Mouse (Mus musculus): ENCODE data around the gene Fbln2.

Gene Fbln2

DNA sequence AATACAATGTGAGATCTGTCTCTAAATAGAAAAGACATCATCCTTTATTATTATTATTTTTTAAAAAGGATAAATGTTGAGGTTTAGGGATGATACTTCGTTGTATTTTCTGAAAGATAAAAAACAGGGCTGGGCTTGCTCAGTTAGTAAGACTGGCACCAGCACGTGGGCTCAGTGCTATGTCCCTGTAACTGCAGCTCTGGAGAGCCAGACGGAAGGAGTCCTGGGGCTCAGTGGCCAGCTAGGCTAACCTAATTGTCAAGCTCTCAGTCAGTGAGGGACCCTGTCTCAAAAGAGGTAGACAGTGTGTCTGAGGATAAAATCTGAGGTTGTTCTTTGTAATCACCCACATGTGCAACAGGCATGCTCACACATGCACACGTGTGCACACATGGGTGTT is 19.3 kb downstream of the Fbln2 start:
- DNase-seq: peak in 1 of 2 experiments; percentile 64

DNA sequence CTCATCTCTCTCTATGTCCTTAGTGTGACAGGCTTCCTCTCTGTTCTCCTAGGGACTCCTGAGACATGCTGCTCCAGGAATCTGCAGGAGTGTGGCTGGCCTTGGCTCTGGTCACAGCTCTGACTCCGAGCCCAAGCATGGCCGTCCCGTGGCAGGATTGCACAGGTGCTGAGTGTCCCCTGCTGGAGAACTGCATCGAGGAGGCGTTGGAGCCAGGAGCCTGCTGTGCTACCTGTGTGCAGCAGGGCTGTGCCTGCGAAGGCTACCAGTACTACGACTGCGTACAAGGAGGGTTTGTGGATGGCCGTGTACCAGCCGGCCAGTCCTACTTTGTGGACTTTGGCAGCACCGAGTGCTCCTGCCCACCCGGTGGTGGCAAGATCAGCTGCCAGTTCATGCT is 20.8 kb downstream of the Fbln2 start:
- DNase-seq: peak; percentile 77 to 83

DNA sequence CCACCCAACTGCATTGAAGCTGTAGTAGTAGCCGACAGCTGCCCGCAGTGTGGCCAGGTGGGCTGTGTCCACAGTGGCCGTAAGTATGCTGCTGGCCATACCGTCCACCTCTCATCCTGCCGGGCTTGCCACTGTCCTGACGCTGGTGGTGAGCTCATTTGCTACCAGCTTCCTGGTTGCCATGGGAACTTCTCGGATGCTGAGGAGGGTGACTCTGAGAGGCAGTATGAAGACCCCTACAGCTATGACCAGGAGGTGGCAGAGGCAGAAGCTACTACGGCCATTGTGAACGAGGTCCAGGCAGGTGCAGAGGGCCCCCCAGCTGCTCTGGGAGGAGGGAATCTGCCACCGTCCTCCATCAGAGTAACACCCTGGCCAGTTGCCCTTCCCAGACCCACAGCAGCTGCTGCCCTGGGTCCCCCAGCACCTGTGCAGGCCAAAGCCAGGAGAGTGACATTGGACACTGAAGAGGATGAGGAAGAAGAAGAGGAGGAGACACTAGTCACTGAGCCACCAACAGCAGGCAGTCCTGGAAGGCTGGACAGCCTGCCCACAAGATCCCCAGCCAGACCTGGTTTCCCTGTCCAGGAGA is 21.3 kb downstream of the Fbln2 start:
- DNase-seq: no peak

DNA sequence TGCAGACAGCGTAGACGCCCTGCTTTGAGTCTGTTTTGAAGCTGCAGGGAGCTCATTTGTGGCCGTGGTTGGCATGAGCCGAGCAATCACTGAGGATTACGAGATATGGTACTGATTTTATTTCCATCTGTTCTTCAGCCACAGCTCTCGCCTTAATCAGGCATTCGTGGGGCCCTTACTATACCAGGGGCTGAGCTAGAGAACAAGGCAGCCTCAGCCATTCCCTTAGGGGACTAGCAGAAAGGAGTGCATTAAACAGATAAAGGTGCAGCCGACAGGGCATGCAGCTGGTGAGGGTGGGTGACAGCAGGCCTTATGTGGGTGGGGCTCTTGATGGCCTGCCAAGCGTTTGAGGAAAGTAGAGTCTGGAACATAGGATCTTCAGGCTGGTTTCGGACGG is 23.8 kb downstream of the Fbln2 start:
- no peak for DNase-seq

DNA sequence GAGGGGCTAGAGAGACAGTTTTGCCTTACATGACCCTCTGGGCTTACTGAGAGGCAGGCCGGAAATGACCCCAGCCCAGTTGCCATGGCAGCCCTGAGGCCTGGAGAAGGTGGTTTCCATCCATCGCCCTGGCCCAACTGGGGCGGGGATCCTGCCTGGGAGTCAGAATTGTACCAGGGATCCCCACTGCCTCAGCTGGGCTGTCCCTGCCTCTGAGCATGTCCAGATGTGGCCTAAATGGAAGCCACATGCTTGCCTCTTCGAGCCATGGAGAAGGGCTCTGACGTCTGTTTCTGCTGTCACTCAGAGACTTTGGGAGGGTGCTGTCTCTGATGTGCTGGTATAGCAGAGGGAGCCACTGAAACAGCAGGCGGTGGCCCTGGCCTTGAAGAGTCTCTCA is 24.2 kb downstream of the Fbln2 start:
- DNase-seq: no peak

DNA sequence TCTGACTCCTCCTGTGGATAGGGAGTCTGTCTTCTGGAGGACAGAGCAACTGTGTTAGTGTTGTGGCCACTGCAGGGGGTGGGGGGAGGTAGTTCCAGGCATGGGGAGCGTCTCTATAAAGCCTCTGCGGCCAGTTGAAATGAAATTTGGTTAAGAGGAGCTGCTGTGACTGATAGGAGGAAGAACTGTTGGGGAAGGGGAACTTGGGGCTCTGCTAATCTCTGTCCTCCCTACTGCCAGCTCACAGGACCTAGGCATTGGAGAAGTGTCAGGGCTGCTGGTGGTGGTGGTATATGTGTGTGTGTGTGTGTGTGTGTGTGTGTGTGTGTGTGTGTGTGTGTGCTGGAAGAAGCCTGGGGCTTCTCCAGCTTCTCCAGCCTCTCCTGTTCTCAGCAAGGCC is 25.0 kb downstream of the Fbln2 start:
- no peak for DNase-seq

DNA sequence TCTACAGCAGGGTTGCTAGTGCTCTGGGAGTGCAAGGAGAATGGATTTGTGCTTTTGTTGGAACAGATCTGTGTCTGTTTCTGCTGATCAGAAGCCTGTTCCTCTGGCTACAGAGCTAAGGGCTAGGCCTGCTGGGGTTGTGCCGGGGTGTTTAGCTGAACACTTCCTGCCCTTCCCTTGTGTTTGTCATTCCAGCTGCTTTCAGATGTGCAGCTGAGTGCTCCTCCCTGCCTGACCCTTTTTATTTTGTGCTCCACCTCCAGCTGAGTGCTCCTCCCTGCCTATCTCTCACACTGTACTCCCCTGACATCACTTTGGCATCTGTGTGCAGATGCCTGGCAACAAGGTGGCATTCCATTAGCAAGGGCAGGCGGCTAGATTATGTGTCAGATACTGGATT is 28.3 kb downstream of the Fbln2 start:
- DNase-seq: no peak

DNA sequence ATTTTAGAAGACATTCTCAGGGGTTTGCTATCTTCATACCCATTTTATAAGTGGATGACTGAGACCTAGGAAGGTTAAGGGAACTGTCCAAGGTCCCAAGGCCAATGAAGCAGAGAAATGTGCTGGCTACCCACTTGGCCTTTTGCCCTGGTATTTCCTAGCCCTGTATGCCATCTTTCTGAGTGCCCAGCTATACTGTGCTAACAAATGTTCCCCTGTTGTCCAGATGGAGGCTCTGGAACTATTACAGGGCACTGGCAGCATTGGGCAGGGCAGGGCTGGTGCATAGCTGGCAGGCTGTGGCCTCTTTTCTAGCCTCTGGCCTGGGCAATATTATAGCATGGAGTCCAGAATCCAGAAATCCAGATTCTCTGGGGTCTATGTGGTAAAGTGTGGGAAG is 28.7 kb downstream of the Fbln2 start:
- DNase-seq: peak; percentile 57 to 73

DNA sequence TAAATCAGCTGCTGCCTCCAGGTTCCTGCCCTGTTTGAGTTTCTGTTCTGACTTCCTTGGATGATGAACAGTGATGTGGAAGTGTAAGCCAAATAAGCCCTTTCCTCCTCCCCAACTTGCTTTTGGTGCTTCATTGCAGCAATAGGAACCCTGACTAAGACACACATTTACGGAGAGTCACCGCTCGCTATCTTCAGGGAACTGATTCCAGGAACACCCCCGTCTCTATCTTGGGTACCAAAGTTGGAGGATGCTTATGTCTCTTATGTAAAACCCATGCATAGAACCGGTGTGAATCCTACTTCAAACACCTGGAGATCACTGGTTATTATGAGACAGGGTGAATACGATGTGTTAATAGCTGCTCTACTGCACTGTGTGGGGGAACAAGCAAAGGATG is 31.1 kb downstream of the Fbln2 start:
- no peak for DNase-seq

DNA sequence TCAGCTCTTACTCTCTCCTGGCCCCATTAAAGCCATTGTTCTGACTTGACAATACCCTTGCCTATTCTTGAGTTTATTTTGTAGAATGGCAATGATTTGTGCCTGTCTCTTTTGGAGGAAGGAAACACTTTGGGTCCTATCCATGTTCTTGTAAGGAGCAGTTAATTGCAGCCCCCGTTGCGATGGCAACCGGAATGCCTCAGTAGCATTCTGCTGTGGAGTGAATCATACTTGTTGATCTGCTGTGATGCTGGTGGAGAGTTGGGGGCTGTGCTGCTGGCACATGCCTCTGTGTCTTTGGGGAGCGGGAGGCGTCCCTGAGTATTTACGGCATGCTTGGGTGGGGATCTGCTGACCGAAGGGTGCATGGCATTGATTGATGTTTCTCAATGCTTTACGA is 32.1 kb downstream of the Fbln2 start:
- no peak for DNase-seq

DNA sequence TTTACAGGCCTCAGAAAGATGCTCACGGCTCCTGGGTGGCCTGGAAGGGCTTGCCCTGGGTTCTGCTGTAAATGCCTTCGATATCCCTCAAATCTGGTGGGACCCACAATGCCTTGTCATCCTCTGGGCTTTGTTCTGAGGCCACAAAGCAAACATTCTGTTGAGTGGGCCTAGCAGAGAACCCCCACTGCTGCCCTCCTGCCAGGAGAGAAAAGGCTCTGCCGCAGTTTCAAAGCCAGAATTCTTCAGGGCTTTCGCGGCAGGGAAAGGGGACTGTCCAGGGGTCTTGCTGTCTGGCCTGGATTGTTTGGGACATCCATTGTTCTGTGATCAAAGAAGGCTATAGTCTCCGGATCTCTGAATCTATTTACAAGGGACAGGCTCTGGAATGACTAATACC is 33.1 kb downstream of the Fbln2 start:
- DNase-seq: no peak

DNA sequence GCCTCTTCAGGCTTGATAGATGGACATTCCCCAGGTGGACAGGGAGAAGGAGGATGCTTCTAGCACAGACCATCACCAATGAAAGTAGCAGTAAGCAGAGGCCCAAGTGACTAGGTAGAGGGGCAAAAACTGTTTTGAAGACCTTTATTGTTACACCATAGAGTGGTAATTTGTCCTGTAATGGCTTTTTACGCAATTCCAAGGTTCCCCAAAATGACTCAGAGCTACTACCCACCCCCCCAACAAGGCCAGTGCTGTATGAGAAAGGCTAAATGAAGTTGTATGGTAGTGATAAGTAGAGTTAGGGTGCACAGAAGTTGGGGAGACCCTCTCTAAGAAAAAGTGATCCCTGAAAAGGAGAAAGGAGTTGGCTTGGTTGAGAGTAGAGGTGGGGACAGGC is 35.1 kb downstream of the Fbln2 start:
- DNase-seq: no peak

DNA sequence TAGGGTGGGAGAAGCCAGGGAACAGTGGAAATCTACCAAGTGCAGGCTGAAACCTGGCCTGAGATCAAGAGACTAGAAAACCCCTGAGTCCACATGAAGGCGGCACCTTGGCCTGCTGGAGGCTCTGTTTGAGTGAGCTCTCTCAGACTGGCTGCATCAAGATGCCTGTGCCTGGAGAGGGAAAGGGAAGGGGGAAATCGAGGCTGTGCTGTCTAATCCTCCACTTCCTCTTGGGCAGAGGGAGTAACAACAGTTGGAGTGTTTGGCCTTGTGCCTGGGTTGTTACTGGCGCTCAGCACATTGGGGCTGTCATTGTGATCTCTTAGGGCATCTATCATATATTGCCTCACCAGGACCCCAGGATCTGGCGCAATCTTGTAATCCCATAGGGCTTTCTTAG is 36.4 kb downstream of the Fbln2 start:
- DNase-seq: peak in 1 of 2 experiments; percentile 56

DNA sequence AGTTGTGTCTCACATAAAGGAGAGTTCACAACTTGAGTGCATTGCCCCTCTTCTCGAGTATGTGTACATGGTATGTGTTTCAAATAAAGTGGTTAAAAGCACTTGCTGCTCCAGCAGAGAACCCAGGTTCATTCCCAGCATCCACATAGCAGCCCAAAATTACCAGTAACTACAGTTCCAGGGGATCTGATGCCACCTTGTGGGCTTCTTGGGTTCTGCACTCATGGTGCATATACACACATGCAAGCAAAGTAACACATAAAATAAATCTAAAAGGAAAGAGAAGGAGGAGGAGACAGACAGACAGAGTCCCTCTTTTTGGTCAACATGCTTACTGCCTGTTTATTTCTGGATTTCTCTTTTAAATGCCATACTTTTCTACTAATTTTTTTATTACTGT is 37.5 kb downstream of the Fbln2 start:
- DNase-seq: no peak

DNA sequence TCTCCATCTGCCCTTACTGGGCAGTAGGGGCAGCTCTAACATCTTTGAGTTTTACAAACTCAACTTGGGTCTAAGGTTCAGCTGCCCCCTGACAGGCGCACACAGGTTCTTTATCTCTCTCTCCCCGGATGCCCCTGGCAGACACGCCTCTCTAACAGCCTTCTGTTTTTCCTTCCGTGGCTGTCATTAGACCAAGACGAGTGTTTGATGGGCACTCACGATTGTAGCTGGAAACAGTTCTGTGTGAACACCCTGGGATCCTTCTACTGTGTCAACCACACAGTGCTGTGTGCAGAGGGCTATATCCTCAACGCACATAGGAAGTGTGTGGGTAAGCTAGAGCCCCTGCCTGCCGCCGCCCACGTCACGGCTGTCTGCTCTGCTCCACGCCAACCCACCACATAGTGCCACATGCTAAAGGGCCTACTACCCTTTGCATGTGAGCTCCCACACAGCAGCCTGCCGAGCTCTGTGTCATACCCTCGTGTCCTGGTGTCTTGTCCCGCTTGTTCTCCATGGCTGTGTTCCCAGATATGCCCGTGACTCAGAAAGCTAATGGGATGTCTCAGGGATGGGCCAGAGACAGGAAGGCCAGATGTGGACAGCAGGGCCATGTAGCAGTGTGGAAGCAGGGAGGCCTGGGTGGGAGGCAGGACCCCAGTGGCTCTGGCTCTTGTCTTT is 47.3 kb downstream of the Fbln2 start:
- no peak for DNase-seq

DNA sequence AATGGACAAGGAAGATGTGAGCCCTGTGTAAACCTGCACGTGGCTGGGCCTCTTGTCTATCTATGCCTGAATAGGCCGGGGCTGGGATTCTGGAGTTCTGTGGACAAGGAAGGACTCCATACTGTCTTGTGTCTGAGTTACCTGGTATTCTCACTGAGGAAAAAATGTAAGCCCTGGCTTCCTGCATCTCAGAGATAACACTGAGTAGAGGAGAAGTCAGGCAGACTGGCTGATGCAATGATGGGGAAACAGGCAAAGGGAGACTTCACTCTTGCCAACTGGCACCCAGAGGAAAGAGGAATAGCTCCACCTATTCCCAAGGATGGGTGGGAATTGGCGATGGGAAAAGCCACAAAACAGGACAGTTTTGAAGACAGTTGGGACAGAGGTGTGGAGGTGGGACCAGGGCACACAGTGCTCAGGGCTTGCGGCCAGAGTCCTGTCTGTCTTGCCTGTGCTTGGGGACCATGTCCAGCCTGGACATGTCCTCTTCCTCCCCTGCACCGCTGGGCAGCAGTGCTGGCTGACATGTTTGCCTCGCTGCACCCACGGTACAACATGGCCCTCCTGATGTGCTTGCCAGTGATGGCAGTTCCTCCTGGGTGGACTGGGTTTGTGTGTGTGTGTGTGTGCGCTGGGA is 48.2 kb downstream of the Fbln2 start:
- no peak for DNase-seq

DNA sequence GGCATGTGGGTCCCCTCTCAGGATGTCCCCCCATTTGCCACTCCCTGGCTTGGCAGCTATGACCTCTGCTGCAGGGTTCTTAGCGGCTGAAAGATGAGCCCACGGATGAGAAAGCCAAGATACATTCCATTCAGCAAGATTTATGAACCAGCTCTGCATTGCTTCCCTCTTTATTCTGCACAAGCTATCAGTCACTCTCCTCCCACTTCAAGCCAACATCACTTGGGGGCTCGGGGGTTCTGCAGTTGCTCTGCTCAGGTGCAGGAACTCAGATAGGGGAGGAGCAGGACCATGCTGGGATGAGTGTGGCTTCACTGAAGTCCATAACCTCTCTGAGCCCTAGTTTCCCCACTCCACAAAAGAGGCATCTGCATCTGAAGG is 48.7 kb downstream of the Fbln2 start:
- no peak for DNase-seq

DNA sequence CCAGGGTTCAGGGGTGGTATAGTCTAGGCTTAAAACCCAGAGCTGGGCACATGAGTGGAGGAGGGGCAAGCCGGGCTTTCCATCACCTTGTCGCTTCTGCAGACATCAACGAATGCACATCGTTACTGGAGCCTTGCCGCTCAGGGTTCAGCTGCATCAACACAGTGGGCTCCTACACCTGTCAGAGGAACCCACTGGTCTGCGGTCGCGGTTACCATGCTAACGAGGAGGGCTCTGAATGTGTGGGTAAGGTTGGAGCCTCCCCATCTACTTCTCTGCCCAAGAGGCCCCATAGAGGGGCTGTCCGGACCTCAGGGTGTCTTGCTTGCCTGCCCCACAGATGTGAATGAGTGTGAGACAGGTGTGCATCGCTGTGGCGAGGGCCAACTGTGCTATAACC is 53.4 kb downstream of the Fbln2 start:
- no peak for DNase-seq

DNA sequence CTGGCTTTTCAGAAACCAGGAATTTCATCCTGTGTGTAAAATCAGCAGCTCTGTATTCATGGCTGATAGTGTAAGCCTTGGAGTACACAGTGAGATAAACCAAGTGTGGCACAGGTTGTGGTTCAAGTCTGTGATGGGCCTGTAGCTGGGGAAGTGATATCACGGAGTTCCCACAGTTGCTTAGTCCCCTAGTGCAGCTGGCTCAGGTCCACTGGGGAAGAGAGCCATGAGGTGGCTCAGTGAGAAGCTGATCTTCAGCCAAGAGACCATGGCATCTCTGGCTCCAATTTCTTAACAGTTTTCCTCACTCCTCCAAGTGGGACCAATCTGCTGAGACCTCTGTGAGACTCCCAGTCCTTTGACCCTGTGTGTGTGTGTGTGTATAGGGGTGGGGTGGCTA is 54.4 kb downstream of the Fbln2 start:
- DNase-seq: peak; percentile 61 to 75

DNA sequence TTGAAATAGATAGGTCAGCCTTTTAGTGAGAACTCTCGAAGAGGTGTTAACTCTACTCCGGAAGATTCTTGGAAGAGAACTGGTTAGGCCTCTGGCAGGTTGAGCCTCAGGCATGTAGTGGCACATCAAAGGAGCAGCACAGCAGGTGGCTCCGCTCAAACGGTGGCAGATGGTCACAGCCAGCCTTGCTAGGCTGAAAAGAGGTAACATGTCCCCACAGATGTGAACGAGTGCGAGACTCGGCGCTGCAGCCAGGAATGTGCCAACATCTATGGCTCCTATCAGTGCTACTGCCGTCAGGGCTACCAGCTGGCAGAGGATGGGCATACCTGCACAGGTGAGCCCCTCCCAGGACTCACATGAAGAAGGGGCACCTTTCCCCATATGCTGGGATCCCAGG is 56.1 kb downstream of the Fbln2 start:
- DNase-seq: peak in 1 of 2 experiments; percentile 36

DNA sequence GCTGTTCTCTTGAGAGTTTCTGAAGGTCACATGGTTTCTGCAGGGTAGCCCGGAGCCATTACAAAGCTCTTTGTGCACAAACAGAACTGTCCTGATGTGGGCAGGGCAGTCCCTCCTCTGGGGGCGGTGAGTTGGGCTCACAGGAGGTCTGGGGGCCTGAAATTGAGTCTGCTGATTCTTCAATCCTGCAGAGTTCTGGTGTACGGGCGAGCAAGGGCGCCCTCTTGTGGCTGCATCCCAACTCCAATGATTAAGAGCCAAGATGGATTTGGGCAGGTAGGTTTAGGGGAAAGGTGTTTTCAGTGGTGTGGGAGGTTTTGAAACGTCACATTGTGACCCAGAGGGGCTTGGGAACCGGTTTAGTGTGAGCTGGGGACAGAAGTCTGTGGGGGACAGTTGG is 65.3 kb downstream of the Fbln2 start:
- peak; percentile 81 to 86 for DNase-seq

DNA sequence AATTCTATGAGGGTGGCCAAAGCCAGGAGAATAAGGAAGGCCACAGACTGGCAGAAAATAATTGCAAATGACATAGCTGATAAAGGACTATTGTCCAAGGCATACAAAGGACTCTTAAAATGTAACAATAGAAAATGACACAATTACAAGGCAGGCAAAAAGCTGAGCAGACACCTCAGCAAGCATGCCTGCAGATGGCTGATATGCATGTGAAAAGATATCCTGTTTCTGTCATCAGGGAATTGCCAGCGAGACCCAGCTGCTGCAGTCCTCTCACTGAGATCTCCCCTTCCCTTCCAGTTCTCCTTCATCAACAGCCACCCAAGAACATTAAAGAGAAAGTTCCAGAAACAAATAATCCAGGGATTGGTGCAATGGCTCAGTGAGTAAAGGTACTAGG is 66.0 kb downstream of the Fbln2 start:
- no peak for DNase-seq

DNA sequence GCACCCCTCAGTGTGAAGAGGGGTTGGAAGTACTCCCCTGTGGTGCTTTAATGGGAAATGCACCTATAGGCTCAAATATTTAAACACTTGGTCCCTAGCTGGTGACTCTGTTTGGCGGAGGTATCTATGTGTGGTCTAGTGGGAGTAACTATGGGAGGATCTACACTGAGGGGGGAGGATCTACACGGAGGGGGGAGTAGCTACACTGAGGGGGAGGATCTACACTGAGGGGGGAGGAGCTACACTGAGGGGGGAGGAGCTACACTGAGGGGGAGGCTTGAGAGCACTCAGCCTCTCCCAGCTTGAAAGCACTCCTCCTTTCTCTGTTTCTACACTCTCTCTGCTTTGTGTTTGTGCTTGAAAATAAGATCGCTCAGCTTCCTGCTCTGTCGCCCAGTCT is 67.2 kb downstream of the Fbln2 start:
- no peak for DNase-seq

DNA sequence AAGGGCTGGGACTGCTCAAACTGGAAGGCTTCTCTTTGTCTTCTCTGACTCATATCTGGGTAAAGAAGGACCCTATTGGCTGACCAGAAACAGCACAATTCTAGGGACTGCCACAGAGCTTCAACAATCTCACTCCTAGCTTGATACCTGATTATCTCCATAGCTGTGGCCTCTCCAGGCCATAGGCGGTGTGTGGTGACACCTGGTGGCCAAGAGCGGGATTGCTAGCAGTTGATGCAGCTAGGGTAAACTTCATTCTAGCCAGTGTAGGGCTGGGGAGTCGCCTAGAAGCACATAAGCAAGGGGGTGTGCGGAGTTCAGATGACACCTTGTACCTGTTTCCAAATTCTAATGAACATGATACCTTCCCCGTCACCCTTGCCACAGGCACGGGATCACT is 69.0 kb downstream of the Fbln2 start:
- peak; percentile 98 for DNase-seq

DNA sequence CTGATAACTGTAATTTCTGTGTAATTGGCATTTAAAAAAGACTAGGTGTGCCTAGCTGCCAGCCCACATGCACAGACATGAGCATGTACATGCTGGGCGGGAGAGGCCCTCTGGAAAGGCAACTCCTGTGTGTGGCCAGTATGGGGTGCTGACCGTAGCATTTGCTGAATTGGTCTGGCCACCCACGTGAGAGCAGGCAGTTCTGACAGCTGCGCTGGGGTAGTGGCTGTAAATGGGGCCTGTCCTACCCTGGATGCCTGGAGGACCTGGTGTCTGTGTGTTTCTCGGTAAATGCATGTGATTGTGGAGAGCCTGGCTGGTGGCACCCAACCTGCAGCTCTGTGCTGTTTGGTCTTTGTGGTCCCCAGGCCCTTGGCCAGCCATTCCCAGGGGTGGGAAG is 69.5 kb downstream of the Fbln2 start:
- peak in 1 of 2 experiments; percentile 35 for DNase-seq

Data from cerebellum, postnatal 25 days (tissue).